Mouse (Mus musculus) liver, postnatal 0 days (tissue): ENCODE results near the gene Hba-x.

ENCODE experiments used
- CTCF ChIP-seq: sonication (generic); IDR thresholded peaks from 2 replicates; pipeline ENCODE4 v1.5.1; 2016; ENCODE audit warnings: antibody characterized with exemption, low read depth
- EP300 ChIP-seq: IDR thresholded peaks from 2 replicates; pipeline ENCODE4 v1.6.1; 2016; ENCODE audit warnings: antibody characterized with exemption, low read depth, mild to moderate bottlenecking

DNA sequence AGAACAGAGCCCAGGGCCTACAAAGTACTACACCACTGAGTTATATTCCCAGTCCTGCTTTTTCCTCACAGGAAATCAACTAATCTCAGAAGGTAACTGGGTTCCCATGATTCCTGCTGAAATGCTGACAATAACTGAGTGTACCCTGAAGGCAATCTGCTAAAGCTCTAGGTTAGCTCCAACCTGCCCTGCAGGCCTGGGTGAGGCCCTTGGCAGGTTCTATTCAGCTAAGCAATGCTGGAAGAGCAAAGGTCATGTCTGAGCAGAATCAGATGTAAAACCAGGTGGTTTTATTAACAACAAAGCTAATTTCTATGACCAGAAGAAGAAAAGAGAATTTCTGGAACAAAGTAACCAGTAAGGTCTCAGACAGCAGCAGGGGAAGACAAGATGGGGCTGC, 34.8 kb upstream of the Hba-x start:
- TF ChIP-seq CTCF (no peak), EP300 (no peak)
